Mouse (Mus musculus): ENCODE measurements around the gene Heg1. TPM values are rescaled to one million over a fixed set of nuclear protein-coding genes. Genes with fewer than 3 reads are reported as not detected.
A peak's percentile ranks its signal among the peaks of the same experiment; 100 is the strongest.

Heg1 gene
- total RNA-seq, 1 experiment from 2014 or later: 48.0 TPM

GRCm38 (mm10) chr16:33745457-33745856, 61.3 kb downstream of the Heg1 start:
- no peak for DNase-seq

DNA sequence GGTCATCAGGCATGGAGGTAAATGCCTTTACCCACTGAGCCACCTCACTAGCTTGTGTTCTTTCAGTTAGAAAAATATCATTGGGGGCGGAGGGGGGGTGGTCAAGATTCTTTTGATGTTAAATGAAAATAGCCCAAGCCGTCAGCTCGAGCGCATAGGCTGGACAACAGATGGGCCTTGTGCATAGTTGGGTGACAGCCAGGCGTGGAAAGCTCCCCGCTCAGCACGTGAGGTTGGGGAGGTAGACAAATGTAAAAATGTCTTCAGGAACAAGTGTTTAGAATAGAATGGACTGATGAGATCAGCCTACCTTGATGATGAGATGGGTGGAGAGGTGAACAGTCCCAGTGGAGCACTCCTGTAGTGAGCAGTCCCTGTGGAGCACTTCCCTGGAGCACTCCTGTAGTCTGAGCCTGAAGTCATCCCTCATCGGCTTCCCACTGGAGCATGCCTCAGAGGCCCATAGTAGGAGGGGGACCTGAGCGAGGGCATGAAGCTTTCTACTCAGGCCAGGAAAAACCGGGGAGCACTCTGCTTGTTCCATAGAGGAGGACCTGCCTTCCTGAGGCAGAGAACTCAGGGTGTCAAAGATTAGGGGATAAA, 62.0 kb downstream of the Heg1 start:
- DNase-seq: no peak

- no peak for DNase-seq
These were observed 63.3 kb downstream of the Heg1 start for GRCm38 (mm10) chr16:33747346-33747954.

GRCm38 (mm10) chr16:33747994-33748393, 63.8 kb downstream of the Heg1 start:
- no peak for DNase-seq

DNA sequence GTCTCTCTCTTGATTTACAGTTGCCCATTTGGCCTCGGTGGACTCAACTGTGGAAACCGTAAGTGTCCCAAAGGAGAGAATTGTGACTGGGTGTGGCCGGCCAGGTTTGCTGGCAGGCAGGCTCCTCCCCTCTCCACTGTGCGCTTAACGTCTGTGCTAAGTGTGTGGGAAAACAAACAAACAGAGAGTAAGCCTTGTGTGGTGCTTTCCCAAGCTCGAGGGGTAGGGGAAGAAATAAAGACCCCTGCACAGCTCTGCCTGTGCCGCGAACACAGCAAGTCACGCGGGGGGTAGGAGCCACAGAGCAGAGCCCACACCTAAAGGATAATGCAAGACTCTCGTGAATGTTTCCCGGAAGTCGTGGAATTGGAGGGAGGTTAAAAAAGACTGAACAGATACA, 67.0 kb downstream of the Heg1 start:
- no peak for DNase-seq

DNA sequence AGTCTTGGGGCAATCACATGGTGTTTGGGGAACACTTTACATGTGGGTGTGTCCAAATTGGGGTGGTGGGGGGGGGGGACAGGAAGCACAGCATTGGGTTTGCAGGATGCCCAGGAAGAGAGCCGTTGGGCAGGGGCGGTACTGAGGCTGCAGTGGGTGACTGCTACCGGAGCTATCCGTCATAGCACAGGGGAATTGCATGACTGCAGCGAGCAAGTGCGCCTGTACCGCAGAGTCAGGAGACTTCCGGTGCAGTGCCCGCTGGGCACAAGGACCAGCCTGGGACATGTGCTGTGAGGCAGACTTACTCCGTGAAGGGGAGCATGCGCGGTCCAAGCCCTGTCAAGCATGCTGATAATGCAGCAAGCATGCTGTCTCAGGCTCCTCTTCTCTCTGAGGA, 67.4 kb downstream of the Heg1 start:
- no peak for DNase-seq

GRCm38 (mm10) chr16:33752904-33753578, 68.9 kb downstream of the Heg1 start:
- DNase-seq: peak; percentile 24

DNA sequence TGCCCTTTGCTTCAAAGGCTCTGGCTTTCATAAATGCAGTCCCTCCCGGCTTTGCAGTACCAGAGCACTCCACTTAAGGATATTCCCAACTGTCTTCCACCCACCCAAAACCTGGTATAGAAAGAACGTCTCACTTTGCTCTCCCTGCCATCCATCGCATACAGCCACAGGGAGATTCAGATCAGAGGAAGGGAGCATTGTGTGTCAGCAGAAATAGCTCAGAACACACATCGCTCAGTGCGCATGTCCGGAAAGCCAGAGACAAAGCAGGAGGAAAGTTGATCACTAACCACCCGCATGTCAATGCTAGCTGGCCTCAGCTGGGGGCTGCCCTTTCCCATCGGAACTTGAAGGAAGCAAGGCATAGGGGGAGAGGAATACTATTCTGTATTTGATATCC, 71.1 kb downstream of the Heg1 start:
- DNase-seq: no peak

DNA sequence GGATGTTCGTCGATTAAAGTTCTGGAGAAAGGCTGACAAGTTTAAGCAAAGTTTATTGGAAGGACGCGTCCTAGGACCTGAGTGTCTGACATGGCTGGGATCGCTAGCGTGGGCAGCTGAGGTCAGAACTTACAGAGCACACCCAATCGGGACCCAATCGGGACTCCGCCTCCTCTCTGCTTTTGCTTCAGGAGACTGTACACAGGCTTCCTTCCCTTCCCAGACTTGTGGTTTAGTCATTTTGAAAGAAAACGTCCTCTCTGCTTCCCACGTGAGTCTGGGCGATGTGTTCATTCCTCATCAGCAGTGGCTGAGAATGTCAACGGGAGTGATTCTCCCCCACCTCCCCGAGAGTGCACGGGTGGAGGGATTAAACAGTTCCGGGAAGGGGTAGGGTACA, 71.8 kb downstream of the Heg1 start:
- no peak for DNase-seq

- DNase-seq: no peak
These were observed 72.2 kb downstream of the Heg1 start for GRCm38 (mm10) chr16:33756396-33756795.

DNA sequence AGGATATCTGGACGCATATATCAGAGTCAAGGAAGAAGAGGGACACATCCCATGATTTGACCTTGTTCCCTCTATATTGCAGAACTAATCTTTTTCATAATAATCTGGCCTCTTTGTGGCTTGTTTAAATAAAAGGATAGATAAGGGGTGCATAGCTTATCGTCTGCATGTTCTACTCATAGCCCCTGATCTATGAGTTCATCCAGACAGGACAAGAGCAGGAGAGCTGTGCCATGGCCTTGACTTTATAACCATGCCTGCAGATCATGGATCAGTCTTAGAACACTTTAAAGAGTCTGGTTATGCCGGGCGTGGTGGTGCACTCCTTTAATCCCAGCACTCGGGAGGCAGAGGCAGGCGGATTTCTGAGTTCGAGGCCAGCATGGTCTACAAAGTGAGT, 75.0 kb downstream of the Heg1 start:
- DNase-seq: no peak

DNA sequence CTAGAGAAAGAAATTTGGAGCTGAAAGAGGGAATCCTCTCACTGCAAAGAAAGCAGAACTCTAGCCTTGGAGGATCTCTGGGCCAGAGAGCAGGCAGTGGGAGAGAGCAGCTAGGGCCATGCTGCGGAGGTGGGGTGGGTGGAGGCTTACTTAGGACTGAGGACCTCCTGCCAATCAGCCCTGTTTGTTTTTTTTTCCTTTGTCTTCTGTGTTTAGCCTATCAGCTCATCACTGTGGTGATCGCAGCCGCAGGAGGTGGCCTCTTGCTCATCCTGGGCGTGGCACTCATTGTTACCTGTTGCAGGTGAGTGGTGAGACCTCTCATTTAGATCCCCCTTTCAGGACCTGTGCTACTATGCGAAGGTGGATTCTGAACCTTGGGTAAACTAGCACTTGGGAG, 76.4 kb downstream of the Heg1 start:
- DNase-seq: no peak

DNA sequence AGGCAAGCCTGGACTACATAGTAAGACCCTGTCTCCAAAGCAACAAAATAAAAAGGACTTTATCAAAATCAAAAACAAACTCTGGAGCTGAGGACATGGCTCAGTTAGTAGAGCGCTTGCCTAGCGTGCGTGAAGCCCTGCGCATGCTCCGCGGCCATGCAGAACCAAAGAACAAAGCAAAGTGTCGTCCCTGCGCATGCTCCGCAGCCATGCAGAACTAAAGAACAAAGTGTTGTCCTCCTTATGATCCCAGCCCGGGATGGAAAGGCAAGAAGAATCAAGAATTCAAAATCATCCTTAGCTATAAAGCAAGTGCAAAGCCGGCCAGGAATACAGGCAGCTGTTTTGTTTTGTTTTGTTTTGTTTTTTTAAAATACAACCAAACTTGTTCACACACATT, 76.8 kb downstream of the Heg1 start:
- no peak for DNase-seq

- no peak for DNase-seq
These were observed 80.5 kb downstream of the Heg1 start for GRCm38 (mm10) chr16:33764501-33765193.

GRCm38 (mm10) chr16:33765477-33765876, 81.3 kb downstream of the Heg1 start:
- DNase-seq: no peak

DNA sequence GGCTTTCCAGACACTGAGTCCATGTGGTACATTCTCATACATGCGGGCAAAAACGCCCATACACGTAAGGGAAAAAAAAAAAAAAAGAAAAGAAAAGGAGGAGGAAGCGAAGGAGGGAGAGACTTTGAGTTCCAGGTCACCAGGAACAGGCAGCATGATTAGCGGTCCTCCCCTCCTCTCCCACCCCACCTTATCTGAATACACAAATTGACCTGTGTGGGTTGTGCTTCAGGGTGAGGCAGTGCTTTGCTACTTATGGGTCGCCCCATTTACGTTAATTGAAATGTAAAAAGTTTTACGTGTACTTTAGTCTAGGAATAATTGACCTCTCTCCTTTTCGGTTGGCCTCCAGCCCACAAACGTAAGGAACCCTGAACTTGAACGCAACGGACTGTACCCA, 82.1 kb downstream of the Heg1 start:
- DNase-seq: no peak

DNA sequence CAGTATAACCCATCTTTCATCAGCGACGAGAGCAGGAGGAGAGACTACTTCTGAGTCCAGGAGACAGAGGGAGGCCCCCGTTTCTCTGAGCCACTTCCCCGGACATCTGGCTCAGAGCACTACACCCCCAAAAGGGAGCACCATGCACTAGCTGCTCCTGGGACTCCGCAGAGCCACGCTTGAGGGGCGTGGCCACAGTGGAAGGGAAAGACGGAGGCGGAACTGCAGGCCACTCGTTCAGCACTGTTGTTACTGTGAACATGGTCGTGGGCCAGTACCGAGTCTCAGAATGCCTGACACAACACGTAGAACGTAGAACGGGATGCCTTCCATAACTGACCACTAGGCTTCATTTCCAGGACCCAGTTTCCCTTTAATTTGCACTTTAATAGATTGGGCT, 82.6 kb downstream of the Heg1 start:
- peak; percentile 46 for DNase-seq

DNA sequence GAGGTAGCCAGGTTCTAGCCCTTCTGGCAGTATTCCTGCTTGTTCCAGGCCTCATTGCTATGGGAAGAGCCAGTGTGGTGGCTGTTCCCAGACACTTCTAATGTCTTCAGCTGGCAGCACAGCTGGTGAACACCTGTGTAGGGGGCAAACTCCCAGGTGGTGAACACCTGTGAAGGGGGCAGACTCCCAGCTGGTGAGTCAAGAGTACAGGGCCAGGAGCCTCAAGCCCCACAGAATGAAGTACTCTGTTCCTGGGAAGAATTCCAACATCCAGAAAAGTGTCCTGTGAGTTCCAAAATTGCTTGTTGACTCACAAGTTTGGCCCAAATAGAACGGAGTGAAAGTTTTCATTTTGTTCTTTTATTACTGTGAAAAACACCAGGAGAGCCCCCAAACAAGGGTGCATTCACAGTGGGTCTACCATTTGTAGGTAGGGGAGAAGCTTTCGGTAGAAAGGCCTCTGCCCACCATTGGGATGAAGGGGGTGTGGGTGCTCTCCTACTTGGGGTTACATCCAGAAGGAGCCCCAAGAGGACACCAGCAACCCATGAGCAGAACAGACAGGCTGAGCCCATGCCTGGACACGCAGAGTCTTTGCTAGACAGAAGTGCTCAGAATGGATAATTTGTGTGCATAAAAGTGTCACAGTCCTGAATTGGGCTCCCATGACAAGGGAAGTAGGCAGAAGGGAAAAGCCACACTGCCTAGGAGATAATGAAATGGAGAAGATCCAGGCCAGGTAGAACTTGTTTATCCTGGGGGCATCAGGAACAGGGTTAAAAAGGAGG, 84.5 kb downstream of the Heg1 start:
- no peak for DNase-seq

- DNase-seq: no peak
These were observed 85.7 kb downstream of the Heg1 start for GRCm38 (mm10) chr16:33769848-33770247.

GRCm38 (mm10) chr16:33770778-33771454, 86.7 kb downstream of the Heg1 start:
- DNase-seq: no peak

- no peak for DNase-seq
These were observed 88.6 kb downstream of the Heg1 start for GRCm38 (mm10) chr16:33772809-33773208.

GRCm38 (mm10) chr16:33774972-33775371, 90.8 kb downstream of the Heg1 start:
- DNase-seq: peak; percentile 42

All from adrenal gland, postnatal 25 days (tissue).